Mouse (Mus musculus): ENCODE results near the gene Srxn1. TPM values are rescaled to one million over a fixed set of nuclear protein-coding genes. Genes with fewer than 3 reads are reported as not detected.

The Srxn1 gene
- polyA plus RNA-seq, 2 experiments: 9.5 to 11.2 TPM

- H3K4me2 ChIP-seq (replicated peaks; ENCODE audit: low read depth, low read length, severe bottlenecking): no peak overlapping the region
- no peak for ATAC-seq (ENCODE audit: low FRiP score, low read depth)
- H3K9ac ChIP-seq (ENCODE audit: low read depth, low read length, severe bottlenecking): no peak overlapping the region
- TF ChIP-seq POLR2A (IDR thresholded peaks at IDR 0.05; ENCODE audit: borderline replicate concordance, extremely low read depth, insufficient read depth, insufficient read length): no peak
- H3K27me3 ChIP-seq (ENCODE audit: control insufficient read depth, insufficient read depth, low read length): peaks cover 31% of the 10 kb centered on the region
- no peaks in the 10 kb centered on the region for H3K36me3 ChIP-seq (ENCODE audit: control insufficient read depth, insufficient read depth, low read length)
- H3K27ac ChIP-seq (replicated peaks; ENCODE audit: low read depth, low read length): no peak overlapping the region
- H3K4me3 ChIP-seq (replicated peaks; ENCODE audit: low read length): no peak overlapping the region
- peaks cover 3% of the 10 kb centered on the region; the same call in 1 of the 2 replicates for H3K4me1 ChIP-seq (ENCODE audit: control insufficient read depth, insufficient read depth, low read length)
- 69% methylated on average over 3 of the region's 3 CpGs for WGBS
- H3K9me3 ChIP-seq (ENCODE audit: control insufficient read depth, low read length): no peaks in the 10 kb centered on the region
- DNase-seq (ENCODE audit: low spot score): no peak
Measured at GRCm38 (mm10) chr2:152077337-152077736, 28.0 kb upstream of the Srxn1 start.

- peak within 1 kb of the TSS; percentile 33 for H3K4me3 ChIP-seq (replicated peaks; ENCODE audit: low read length)
- no peak for TF ChIP-seq POLR2A (IDR thresholded peaks at IDR 0.05; ENCODE audit: borderline replicate concordance, extremely low read depth, insufficient read depth, insufficient read length)
- no peaks in the 10 kb centered on the region for H3K9me3 ChIP-seq (ENCODE audit: control insufficient read depth, low read length)
- no peak within 1 kb of the TSS for H3K9ac ChIP-seq (ENCODE audit: low read depth, low read length, severe bottlenecking)
- WGBS: 1% methylated on average over 22 of the region's 24 CpGs
- DNase-seq (ENCODE audit: low spot score) (no peak), ATAC-seq (ENCODE audit: low FRiP score, low read depth) (no peak)
- H3K4me1 ChIP-seq (ENCODE audit: control insufficient read depth, insufficient read depth, low read length): peaks cover 3% of the 10 kb centered on the region; the same call in 1 of the 2 replicates
- peak within 1 kb of the TSS; percentile 60 for H3K4me2 ChIP-seq (replicated peaks; ENCODE audit: low read depth, low read length, severe bottlenecking)
- peaks cover 47% of the 10 kb centered on the region for H3K27me3 ChIP-seq (ENCODE audit: control insufficient read depth, insufficient read depth, low read length)
- H3K27ac ChIP-seq (replicated peaks; ENCODE audit: low read depth, low read length): no peak within 1 kb of the TSS
- H3K36me3 ChIP-seq (ENCODE audit: control insufficient read depth, insufficient read depth, low read length): no peaks in the 10 kb centered on the region
Measured at GRCm38 (mm10) chr2:152080685-152081541, 24.4 kb upstream of the Srxn1 start, which contains the start of gene Scrt2. Scrt2 (plus strand) TSS chr2:152081529.

- TF ChIP-seq POLR2A (IDR thresholded peaks at IDR 0.05; ENCODE audit: borderline replicate concordance, extremely low read depth, insufficient read depth, insufficient read length): no peak
- no peak overlapping the region for H3K27ac ChIP-seq (replicated peaks; ENCODE audit: low read depth, low read length)
- peak overlapping the region; percentile 60 for H3K4me2 ChIP-seq (replicated peaks; ENCODE audit: low read depth, low read length, severe bottlenecking)
- peaks cover 47% of the 10 kb centered on the region for H3K27me3 ChIP-seq (ENCODE audit: control insufficient read depth, insufficient read depth, low read length)
- no peak overlapping the region for H3K9ac ChIP-seq (ENCODE audit: low read depth, low read length, severe bottlenecking)
- H3K4me3 ChIP-seq (replicated peaks; ENCODE audit: low read length): peak overlapping the region; percentile 33
- ATAC-seq (ENCODE audit: low FRiP score, low read depth): peak; percentile 93
- no peaks in the 10 kb centered on the region for H3K36me3 ChIP-seq (ENCODE audit: control insufficient read depth, insufficient read depth, low read length)
- WGBS: under 1% methylated on average over 49 of the region's 81 CpGs
- peaks cover 3% of the 10 kb centered on the region; the same call in 1 of the 2 replicates for H3K4me1 ChIP-seq (ENCODE audit: control insufficient read depth, insufficient read depth, low read length)
- no peaks in the 10 kb centered on the region for H3K9me3 ChIP-seq (ENCODE audit: control insufficient read depth, low read length)
- DNase-seq (ENCODE audit: low spot score): peak; percentile 67
Measured at GRCm38 (mm10) chr2:152081641-152082448, 23.5 kb upstream of the Srxn1 start.

GRCm38 (mm10) chr2:152082456-152083285 is 22.6 kb upstream of the Srxn1 start:
- no peak for TF ChIP-seq POLR2A (IDR thresholded peaks at IDR 0.05; ENCODE audit: borderline replicate concordance, extremely low read depth, insufficient read depth, insufficient read length)
- 25% methylated on average over 7 of the region's 7 CpGs for WGBS
- no peaks in the 10 kb centered on the region for H3K36me3 ChIP-seq (ENCODE audit: control insufficient read depth, insufficient read depth, low read length)

More at GRCm38 (mm10) chr2:152082456-152083285, 22.6 kb upstream of the Srxn1 start:
- Histone ChIP-seq H3K27me3 (ENCODE audit: control insufficient read depth, insufficient read depth, low read length) (peaks cover 47% of the 10 kb centered on the region), H3K27ac (replicated peaks; ENCODE audit: low read depth, low read length) (no peak overlapping the region), H3K9me3 (ENCODE audit: control insufficient read depth, low read length) (no peaks in the 10 kb centered on the region), H3K4me2 (replicated peaks; ENCODE audit: low read depth, low read length, severe bottlenecking) (no peak overlapping the region; the same call in 1 of the 2 replicates), H3K4me1 (ENCODE audit: control insufficient read depth, insufficient read depth, low read length) (peaks cover 3% of the 10 kb centered on the region; the same call in 1 of the 2 replicates), H3K9ac (ENCODE audit: low read depth, low read length, severe bottlenecking) (no peak overlapping the region), H3K4me3 (replicated peaks; ENCODE audit: low read length) (no peak overlapping the region)
- ATAC-seq (ENCODE audit: low FRiP score, low read depth): no peak
- no peak for DNase-seq (ENCODE audit: low spot score)
